Mouse (Mus musculus) CH12.LX (cell line): Measurements from ENCODE around the gene Jup.

Source experiments
- BHLHE40 ChIP-seq: IDR thresholded peaks from 2 replicates; pipeline ENCODE4 v1.6.1; 2011; ENCODE audit warnings: mild to moderate bottlenecking, low read depth, low read length, improper control_type of control experiment
- CTCF ChIP-seq, 2 experiments: IDR thresholded peaks in 1 of 2; conservative IDR thresholded peaks in 1 of 2; 2 replicates each; pipeline ENCODE4 v1.5.1; 2011 to 2012; ENCODE audit warnings: low read depth in 2 of 2, low read length in 2 of 2, improper control_type of control experiment in 1 of 2, inconsistent platforms in 1 of 2, mild to moderate bottlenecking in 1 of 2, moderate library complexity in 1 of 2
- E2F4 ChIP-seq: IDR thresholded peaks from 2 replicates; pipeline ENCODE4 v1.6.1; 2011; ENCODE audit warnings: low read depth, low read length, improper control_type of control experiment; ENCODE audit not compliant: insufficient replicate concordance
- JUND ChIP-seq: conservative IDR thresholded peaks from 2 replicates; pipeline ENCODE4 v1.6.1; 2011; ENCODE audit warnings: low read depth, low read length, improper control_type of control experiment
- MAFK ChIP-seq: IDR thresholded peaks from 2 replicates; pipeline ENCODE4 v1.6.1; 2011; ENCODE audit warnings: low read length, improper control_type of control experiment; ENCODE audit not compliant: insufficient replicate concordance
- MAZ ChIP-seq: IDR thresholded peaks from 2 replicates; pipeline ENCODE4 v1.6.1; 2012; ENCODE audit warnings: low read depth, mild to moderate bottlenecking, inconsistent platforms, low read length, improper control_type of control experiment, moderate library complexity
- MEF2A ChIP-seq: IDR thresholded peaks from 2 replicates; pipeline ENCODE4 v1.6.1; 2014; ENCODE audit warnings: low read depth, mild to moderate bottlenecking, inconsistent platforms, low read length, improper control_type of control experiment, borderline replicate concordance
- NELFE ChIP-seq: IDR thresholded peaks from 2 replicates; pipeline ENCODE4 v1.6.1; 2011; ENCODE audit warnings: low read depth, low read length, improper control_type of control experiment
- POLR2A ChIP-seq: IDR thresholded peaks from 2 replicates; pipeline ENCODE4 v1.6.1; 2011; ENCODE audit warnings: low read depth, mild to moderate bottlenecking, improper control_type of control experiment, low read length
- POLR2AphosphoS2 ChIP-seq: IDR thresholded peaks from 2 replicates; pipeline ENCODE4 v1.6.1; 2011; ENCODE audit warnings: low read depth, low read length, improper control_type of control experiment
- SIN3A ChIP-seq: IDR thresholded peaks from 2 replicates; pipeline ENCODE4 v1.6.1; 2012; ENCODE audit warnings: low read length, improper control_type of control experiment, inconsistent platforms
- TCF12 ChIP-seq: IDR thresholded peaks from 2 replicates; pipeline ENCODE4 v1.6.1; 2014; ENCODE audit warnings: low read depth, mild to moderate bottlenecking, inconsistent platforms, low read length, improper control_type of control experiment
- ZC3H11A ChIP-seq: IDR thresholded peaks from 2 replicates; pipeline ENCODE4 v1.6.1; 2012; ENCODE audit warnings: low read depth, mild to moderate bottlenecking, inconsistent platforms, low read length, improper control_type of control experiment

DNA sequence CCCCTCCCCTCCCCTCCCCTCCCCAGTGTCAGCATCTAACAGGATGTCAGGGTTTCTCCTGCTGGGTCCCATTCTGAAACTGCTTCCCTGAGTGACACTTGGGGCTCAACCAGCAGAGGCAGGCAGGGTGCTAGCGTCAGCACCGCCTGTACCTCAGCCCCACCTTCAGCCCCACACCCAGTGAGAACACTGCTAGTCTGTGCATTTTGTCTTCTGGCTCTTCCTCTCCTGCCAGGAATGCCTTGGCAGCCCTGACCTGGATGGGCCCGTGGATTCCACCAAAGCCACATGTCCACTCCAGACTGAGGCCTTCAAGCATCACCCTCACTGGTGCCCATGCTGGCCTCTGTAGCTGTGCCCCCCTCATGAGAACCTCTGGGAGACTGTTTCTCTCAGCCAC is 12.1 kb upstream of the Jup start:
- no peak for TF ChIP-seq POLR2A
- TF ChIP-seq NELFE, result no peak
- no peak for TF ChIP-seq MAFK
- no peak for TF ChIP-seq E2F4
- no peak for TF ChIP-seq POLR2AphosphoS2
- no peak for TF ChIP-seq CTCF (conservative IDR thresholded peaks at IDR 0.05 in 1 of 2, IDR thresholded peaks at IDR 0.05 in 1 of 2; ENCODE audit: low read depth in 2 of 2, low read length in 2 of 2)
- no peak for TF ChIP-seq TCF12
- no peak for TF ChIP-seq SIN3A
- no peak for TF ChIP-seq BHLHE40
- TF ChIP-seq JUND, result no peak
- TF ChIP-seq MEF2A, result no peak
- no peak for TF ChIP-seq MAZ
- no peak for TF ChIP-seq ZC3H11A
